Comparison of ENCODE assay signal across 8 mouse cellular contexts in genomic region chr5:135251079-135251454, GRCm38 (mm10). TPM values are rescaled to one million over a fixed set of nuclear protein-coding genes. Genes with fewer than 3 reads are reported as not detected.
A peak's percentile ranks its signal among the peaks of the same experiment; 100 is the strongest.
DNase-seq lines count a peak whose midpoint lies in the region; ATAC-seq and TF ChIP-seq lines count a peak whose summit lies in the region.

Fzd9 (minus strand) TSS chr5:135251230.

- peaks cover 20% of the 10 kb centered on the region for H3K27me3 ChIP-seq in hindbrain, embryonic 12.5 days
- H3K27me3 ChIP-seq in lung, embryonic 15.5 days, result peaks cover 26% of the 10 kb centered on the region
- H3K27me3 ChIP-seq in thymus, adult 2 months (ENCODE audit: control insufficient read depth, insufficient read depth, low read length), result peaks cover 7% of the 10 kb centered on the region; the same call in 1 of the 2 replicates

- H3K4me1 ChIP-seq in hindbrain, embryonic 12.5 days, result peaks cover 54% of the 10 kb centered on the region
- peaks cover 22% of the 10 kb centered on the region for H3K4me1 ChIP-seq in lung, embryonic 15.5 days
- peaks cover 15% of the 10 kb centered on the region for H3K4me1 ChIP-seq in thymus, adult 2 months (replicated peaks; ENCODE audit: control insufficient read depth, insufficient read depth, low read length)

- 0% methylated on average over 42 of the region's 51 CpGs for WGBS in hindbrain, embryonic 12.5 days
- under 1% methylated on average over 51 of the region's 51 CpGs for WGBS in lung, embryonic 15.5 days
- WGBS in thymus, adult 2 months, result under 1% methylated on average over 51 of the region's 51 CpGs

- peaks cover 13% of the 10 kb centered on the region for H3K36me3 ChIP-seq in hindbrain, embryonic 12.5 days
- peaks cover 10% of the 10 kb centered on the region for H3K36me3 ChIP-seq in lung, embryonic 15.5 days
- H3K36me3 ChIP-seq in thymus, adult 2 months (ENCODE audit: control insufficient read depth, insufficient read depth, low read length), result peaks cover 6% of the 10 kb centered on the region

- H3K9me3 ChIP-seq in hindbrain, embryonic 12.5 days (replicated peaks), result peaks cover 2% of the 10 kb centered on the region; the same call in 1 of the 2 replicates
- no peaks in the 10 kb centered on the region for H3K9me3 ChIP-seq in lung, embryonic 15.5 days

- TF ChIP-seq POLR2A in thymus, adult 2 months (IDR thresholded peaks at IDR 0.05; ENCODE audit: control insufficient read depth, extremely low read depth, insufficient read depth, low read length, poor library complexity), result no peak; the same call in 1 of the 2 replicates

- TF ChIP-seq CTCF in thymus, adult 2 months (IDR thresholded peaks at IDR 0.05; ENCODE audit: borderline replicate concordance, control insufficient read depth, extremely low read depth, insufficient read depth, low read length, poor library complexity), result no peak

- peak within 1 kb of the TSS; percentile 68 for H3K4me3 ChIP-seq in hindbrain, embryonic 12.5 days
- H3K4me3 ChIP-seq in lung, embryonic 15.5 days, result peak within 1 kb of the TSS; percentile 53
- peak within 1 kb of the TSS; percentile 45 for H3K4me3 ChIP-seq in thymus, adult 2 months (ENCODE audit: control insufficient read depth, insufficient read depth, low read length)

- DNase-seq in MEL-GATA-1-ER (ENCODE audit: extremely low read depth, low read depth), result peak; percentile 14
- peak; percentile 87 to 89 for DNase-seq in cerebellum, postnatal 14 days
- peak; percentile 73 to 83 for DNase-seq in frontal cortex, postnatal 14 days (ENCODE audit: low spot score in 2 of 2)
- DNase-seq in layer of hippocampus, adult 9-11 months, result peak; percentile 77
- DNase-seq in ovary, adult 18-20 months (ENCODE audit: low spot score), result peak; percentile 63
- DNase-seq in thymus, adult 2 months, result peak; percentile 71

- peak within 1 kb of the TSS; percentile 72 for H3K9ac ChIP-seq in hindbrain, embryonic 12.5 days
- H3K9ac ChIP-seq in lung, embryonic 15.5 days, result peak within 1 kb of the TSS; percentile 34

- ATAC-seq in hindbrain, embryonic 12.5 days (ENCODE audit: low FRiP score), result peak; percentile 65
- ATAC-seq in lung, embryonic 15.5 days (ENCODE audit: borderline replicate concordance, extremely low read depth, low FRiP score, low TSS enrichment), result peak; percentile 92

- peak within 1 kb of the TSS; percentile 94 for H3K4me2 ChIP-seq in hindbrain, embryonic 12.5 days (replicated peaks)
- peak within 1 kb of the TSS; percentile 99 for H3K4me2 ChIP-seq in lung, embryonic 15.5 days

- H3K27ac ChIP-seq in hindbrain, embryonic 12.5 days, result peak within 1 kb of the TSS; percentile 55
- no peak within 1 kb of the TSS for H3K27ac ChIP-seq in lung, embryonic 15.5 days
- H3K27ac ChIP-seq in thymus, adult 2 months (ENCODE audit: control insufficient read depth, insufficient read depth, low read length), result no peak within 1 kb of the TSS

RNA-seq across cellular contexts. Expression of gene Fzd9, which starts in this region (rescaled TPM):
- 16.0 and 16.2 TPM in 2 replicates for polyA plus RNA-seq in hindbrain, embryonic 12.5 days (2016; fragmentation: Nextera tagmentation; extraction: Ambion mirVana)
- 0.61 and 1.1 TPM in 2 replicates for polyA plus RNA-seq in lung, embryonic 15.5 days (2015; fragmentation: Nextera tagmentation; extraction: Ambion mirVana)
- 0.06 and 0.58 TPM in 2 replicates for polyA plus RNA-seq in thymus, adult 2 months (2012; rRNA removed)

Comparison
In these comparisons a context has a peak if more than half of its experiments do, and no peak if none do; other contexts are left out.
1. Peak in DNase-seq and H3K4me3 ChIP-seq in thymus, adult 2 months; RNA of the gene not detected or under 1 TPM.
2. DNase-seq: peak in every context shown above with its lines; median percentile 88 in cerebellum, postnatal 14 days; 78 in frontal cortex, postnatal 14 days; 77 in layer of hippocampus, adult 9-11 months; 71 in thymus, adult 2 months; 63 in ovary, adult 18-20 months; 14 in MEL-GATA-1-ER.